Mouse (Mus musculus): Measurements from ENCODE around the gene Hspb2.

Hspb2 gene

GRCm38 (mm10) chr9:50751323-50751722 lies 831 bp downstream of the Hspb2 start, which contains the start of gene Cryab:
TSS of gene Cryab (plus strand) at chr9:50751325.
- DNase-seq (ENCODE audit: extremely low read depth, insufficient read length, low spot score): peak; percentile 72

GRCm38 (mm10) chr9:50750706-50751105 lies 1.4 kb downstream of the Hspb2 start:
- no peak for DNase-seq (ENCODE audit: extremely low read depth, insufficient read length, low spot score)

GRCm38 (mm10) chr9:50746214-50746677 lies 5.9 kb downstream of the Hspb2 start, which contains the start of gene 2310030G06Rik:
TSS of gene 2310030G06Rik (minus strand) at chr9:50746536.
- no peak for DNase-seq (ENCODE audit: extremely low read depth, insufficient read length, low spot score)

GRCm38 (mm10) chr9:50745806-50746205 lies 6.3 kb downstream of the Hspb2 start:
- no peak for DNase-seq (ENCODE audit: extremely low read depth, insufficient read length, low spot score)

- DNase-seq (ENCODE audit: extremely low read depth, insufficient read length, low spot score): no peak
Observed at GRCm38 (mm10) chr9:50742744-50743143, 9.4 kb downstream of the Hspb2 start.

GRCm38 (mm10) chr9:50742261-50742660 lies 9.9 kb downstream of the Hspb2 start:
- no peak for DNase-seq (ENCODE audit: extremely low read depth, insufficient read length, low spot score)

GRCm38 (mm10) chr9:50740867-50741784 lies 11.0 kb downstream of the Hspb2 start:
- DNase-seq (ENCODE audit: extremely low read depth, insufficient read length, low spot score): no peak

GRCm38 (mm10) chr9:50738914-50739870 lies 13.0 kb downstream of the Hspb2 start, which contains the start of gene Dixdc1:
TSS of gene Dixdc1 (minus strand) at chr9:50739517.
- no peak for DNase-seq (ENCODE audit: extremely low read depth, insufficient read length, low spot score)

GRCm38 (mm10) chr9:50734989-50735388 lies 17.2 kb downstream of the Hspb2 start:
- DNase-seq (ENCODE audit: extremely low read depth, insufficient read length, low spot score): peak; percentile 14

GRCm38 (mm10) chr9:50732560-50732959 lies 19.6 kb downstream of the Hspb2 start:
- DNase-seq (ENCODE audit: extremely low read depth, insufficient read length, low spot score): no peak

- DNase-seq (ENCODE audit: extremely low read depth, insufficient read length, low spot score): no peak
Observed at GRCm38 (mm10) chr9:50729600-50729999, 22.6 kb downstream of the Hspb2 start.

- peak; percentile 81 for DNase-seq (ENCODE audit: extremely low read depth, insufficient read length, low spot score)
Observed at GRCm38 (mm10) chr9:50727925-50728651, 24.1 kb downstream of the Hspb2 start.

GRCm38 (mm10) chr9:50727171-50727924 lies 24.8 kb downstream of the Hspb2 start:
- peak; percentile 39 for DNase-seq (ENCODE audit: extremely low read depth, insufficient read length, low spot score)

GRCm38 (mm10) chr9:50725921-50726590 lies 26.1 kb downstream of the Hspb2 start:
- DNase-seq (ENCODE audit: extremely low read depth, insufficient read length, low spot score): no peak

GRCm38 (mm10) chr9:50724661-50725330 lies 27.4 kb downstream of the Hspb2 start:
- no peak for DNase-seq (ENCODE audit: extremely low read depth, insufficient read length, low spot score)

GRCm38 (mm10) chr9:50724147-50724546 lies 28.0 kb downstream of the Hspb2 start:
- DNase-seq (ENCODE audit: extremely low read depth, insufficient read length, low spot score): no peak

- no peak for DNase-seq (ENCODE audit: extremely low read depth, insufficient read length, low spot score)
Observed at GRCm38 (mm10) chr9:50723406-50723805, 28.7 kb downstream of the Hspb2 start.

GRCm38 (mm10) chr9:50722451-50722911 lies 29.7 kb downstream of the Hspb2 start:
- no peak for DNase-seq (ENCODE audit: extremely low read depth, insufficient read length, low spot score)
